Mouse (Mus musculus) small intestine, adult 2 months (tissue): ENCODE measurements around the gene Wfikkn1. TPM values are rescaled to one million over a fixed set of nuclear protein-coding genes. Genes with fewer than 3 reads are reported as not detected.

Source experiments
- H3K27ac ChIP-seq: fragments of 200-500 bp; 2 replicates; pipeline ENCODE4 v1.5.1; 2012; ENCODE audit warnings: low read depth, low read length, control low read depth, inconsistent platforms; ENCODE audit not compliant: insufficient read depth
- H3K27me3 ChIP-seq: fragments of 200-500 bp; 2 replicates; pipeline ENCODE4 v1.6.1; 2012; ENCODE audit warnings: mild to moderate bottlenecking, moderate library complexity, low read length, inconsistent platforms; ENCODE audit not compliant: control insufficient read depth, insufficient read depth
- H3K36me3 ChIP-seq: fragments of 200-500 bp; 2 replicates; pipeline ENCODE4 v1.6.1; 2012; ENCODE audit warnings: mild to moderate bottlenecking, low read length, control low read depth, inconsistent platforms; ENCODE audit not compliant: control insufficient read depth, insufficient read depth
- H3K4me1 ChIP-seq: fragments of 200-500 bp; 2 replicates; pipeline ENCODE4 v1.6.1; 2012; ENCODE audit warnings: low read length, inconsistent platforms, mixed read lengths; ENCODE audit not compliant: control insufficient read depth, insufficient read depth, insufficient read length
- H3K4me3 ChIP-seq: fragments of 200-500 bp; 2 replicates; pipeline ENCODE4 v1.5.1; 2012; ENCODE audit warnings: low read depth, mild to moderate bottlenecking, control low read depth, inconsistent platforms, low read length, moderate library complexity
- CTCF ChIP-seq: fragments of 200-500 bp; IDR thresholded peaks from 2 replicates; pipeline ENCODE4 v1.5.1; 2012; ENCODE audit warnings: low read depth, mild to moderate bottlenecking, control low read depth, inconsistent platforms, low read length, moderate library complexity, mixed read lengths; ENCODE audit not compliant: insufficient replicate concordance, insufficient read length; ENCODE audit errors: extremely low read depth
- POLR2A ChIP-seq: fragments of 200-500 bp; IDR thresholded peaks from 2 replicates; pipeline ENCODE4 v1.6.1; 2012; ENCODE audit warnings: low read depth, mild to moderate bottlenecking, control low read depth, inconsistent platforms, low read length, moderate library complexity
- WGBS: fragments of 180-500 bp; shearing (Covaris S2); methylation state at CpG from one replicate; pipeline ENCODE4 v1.1.7; 2018; 5-methylcytosine and 5-hydroxymethylcytosine counted together
- polyA plus RNA-seq: library from polyadenylated mRNA; depleted of rRNA; stranded (reverse); fragments of >200 nt; gene quantifications from 2 replicates; pipeline ENCODE4 v1.2.3, GENCODE M21; 2012

The Wfikkn1 gene
- polyA plus RNA-seq, 1 experiment, result 2.6 TPM

DNA sequence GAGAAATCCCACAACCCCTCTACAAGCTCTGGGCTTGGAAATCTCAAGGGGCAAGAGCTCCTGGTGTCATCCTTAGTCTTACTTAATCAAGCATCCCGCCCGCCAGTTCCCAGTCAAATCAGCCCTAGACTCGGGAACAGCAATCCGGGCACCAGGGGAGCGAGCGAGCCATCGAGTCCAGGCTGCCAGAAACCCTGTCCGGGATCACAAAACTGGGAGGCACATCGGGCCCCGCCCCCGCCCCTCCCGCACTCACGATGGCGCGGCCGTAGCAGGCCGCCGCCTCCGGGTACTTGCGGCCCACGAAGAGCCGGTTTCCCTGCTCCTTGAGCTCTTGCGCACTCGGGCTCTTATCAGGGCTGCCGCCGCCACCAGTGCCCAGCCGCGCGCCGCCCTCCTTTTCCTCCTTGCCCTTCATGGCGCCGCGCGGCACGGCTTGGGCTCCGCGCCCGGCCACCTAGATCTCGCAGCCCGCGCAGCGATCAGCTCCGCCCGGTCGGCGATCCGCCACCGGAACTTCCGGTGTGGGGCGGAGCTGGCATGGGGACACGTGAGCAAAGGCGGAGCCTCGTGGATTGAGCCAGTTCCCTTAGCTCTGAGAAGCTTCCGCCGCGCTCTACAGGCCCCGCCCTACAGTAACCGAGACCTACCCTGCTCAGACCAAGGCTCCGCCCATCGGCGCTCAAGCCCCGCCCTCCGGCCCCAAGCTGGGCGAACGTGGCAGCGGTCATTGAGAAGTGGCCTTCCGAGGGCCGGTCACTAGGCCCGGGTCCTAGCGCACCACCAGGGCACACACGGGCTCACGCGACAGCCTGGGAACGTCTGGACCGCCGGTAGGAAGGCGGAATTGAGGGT is 48.0 kb downstream of the Wfikkn1 start:
- Histone ChIP-seq H3K4me1 (peaks cover 54% of the 10 kb centered on the region), H3K36me3 (peaks cover 13% of the 10 kb centered on the region), H3K27me3 (no peaks in the 10 kb centered on the region), H3K27ac (peak overlapping the region; percentile 99), H3K4me3 (peak overlapping the region; percentile 83)
- under 1% methylated on average over 77 of the region's 77 CpGs for WGBS
- peak; percentile 63 for TF ChIP-seq POLR2A
- no peak for TF ChIP-seq CTCF

DNA sequence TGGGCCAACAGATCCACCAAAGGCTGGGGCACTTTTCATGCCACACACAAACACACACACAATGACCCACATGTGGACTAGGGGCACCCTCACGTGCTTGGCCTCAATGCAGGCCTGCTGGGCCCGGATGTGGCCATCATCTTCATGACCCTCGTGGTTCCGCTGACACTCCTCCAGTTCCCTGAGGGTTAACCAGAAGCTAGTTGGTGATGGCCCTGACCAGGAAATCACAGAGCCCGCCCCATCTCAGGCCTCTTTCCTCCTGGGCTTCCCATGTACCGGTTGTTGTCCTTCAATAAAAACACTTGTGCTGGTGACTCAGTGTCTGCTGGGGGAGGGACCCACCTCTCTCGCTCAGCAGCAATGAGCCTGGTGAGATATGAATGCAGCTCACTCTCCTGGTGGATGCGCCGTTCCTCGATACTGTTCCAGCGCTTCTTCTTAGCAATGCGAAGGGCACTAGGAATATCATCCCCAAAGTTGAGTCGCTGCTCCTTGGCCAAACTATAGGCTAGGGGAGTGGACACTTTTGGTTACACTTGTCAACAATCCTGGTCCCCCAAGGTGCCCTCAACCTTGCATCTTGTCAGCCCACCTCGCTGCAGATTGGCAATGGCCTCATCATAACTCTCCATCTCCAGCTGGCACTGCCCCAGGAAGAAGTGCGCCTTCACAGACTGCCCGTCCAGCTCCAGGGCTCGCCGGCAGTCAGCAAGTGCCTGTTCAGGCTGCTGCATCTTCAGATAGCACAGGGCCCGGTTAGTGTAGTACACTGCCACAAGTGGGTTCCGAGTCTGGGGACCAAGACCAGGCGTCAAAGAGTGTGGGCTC is 49.0 kb downstream of the Wfikkn1 start:
- peaks cover 50% of the 10 kb centered on the region for H3K4me1 ChIP-seq
- H3K36me3 ChIP-seq, result peaks cover 15% of the 10 kb centered on the region
- H3K27ac ChIP-seq, result peak overlapping the region; percentile 73
- TF ChIP-seq POLR2A (no peak), CTCF (no peak)
- peak overlapping the region; percentile 83 for H3K4me3 ChIP-seq
- WGBS, result 22% methylated on average over 21 of the region's 21 CpGs
- H3K27me3 ChIP-seq, result no peaks in the 10 kb centered on the region

DNA sequence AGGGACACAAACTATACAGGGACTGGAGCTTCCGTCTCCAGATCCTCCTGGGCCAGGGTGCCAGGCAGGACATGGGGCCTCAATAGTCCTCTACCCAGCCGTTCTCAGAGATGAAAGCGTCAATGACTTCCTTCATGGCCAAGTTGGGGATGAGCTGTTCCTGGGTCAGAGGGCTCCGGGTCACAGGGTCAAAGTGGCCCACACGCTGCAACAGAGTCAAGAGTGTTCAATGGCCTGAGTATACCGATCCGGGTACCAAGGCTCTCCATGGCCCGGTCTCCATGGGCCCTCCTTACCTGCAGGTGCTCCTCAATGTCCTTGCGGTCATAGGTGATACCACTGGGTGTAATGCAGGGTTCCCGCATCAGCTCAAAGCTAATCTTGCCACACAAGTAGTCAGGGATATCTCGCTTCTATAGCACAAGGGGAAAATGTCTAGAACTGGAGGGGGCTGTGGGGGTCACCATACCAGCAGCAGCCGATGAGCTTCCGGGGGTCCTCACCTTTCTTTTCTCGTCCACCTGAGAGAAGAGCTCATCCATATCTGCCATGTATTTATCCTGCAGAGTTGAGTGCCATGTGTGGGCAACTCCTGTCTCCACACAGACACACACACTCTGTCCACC is 49.7 kb downstream of the Wfikkn1 start:
- Histone ChIP-seq H3K4me1 (peaks cover 43% of the 10 kb centered on the region), H3K36me3 (peaks cover 21% of the 10 kb centered on the region), H3K27ac (no peak overlapping the region), H3K4me3 (no peak overlapping the region), H3K27me3 (no peaks in the 10 kb centered on the region)
- TF ChIP-seq CTCF, result no peak
- no peak for TF ChIP-seq POLR2A
- 81% methylated on average over 14 of the region's 14 CpGs for WGBS

DNA sequence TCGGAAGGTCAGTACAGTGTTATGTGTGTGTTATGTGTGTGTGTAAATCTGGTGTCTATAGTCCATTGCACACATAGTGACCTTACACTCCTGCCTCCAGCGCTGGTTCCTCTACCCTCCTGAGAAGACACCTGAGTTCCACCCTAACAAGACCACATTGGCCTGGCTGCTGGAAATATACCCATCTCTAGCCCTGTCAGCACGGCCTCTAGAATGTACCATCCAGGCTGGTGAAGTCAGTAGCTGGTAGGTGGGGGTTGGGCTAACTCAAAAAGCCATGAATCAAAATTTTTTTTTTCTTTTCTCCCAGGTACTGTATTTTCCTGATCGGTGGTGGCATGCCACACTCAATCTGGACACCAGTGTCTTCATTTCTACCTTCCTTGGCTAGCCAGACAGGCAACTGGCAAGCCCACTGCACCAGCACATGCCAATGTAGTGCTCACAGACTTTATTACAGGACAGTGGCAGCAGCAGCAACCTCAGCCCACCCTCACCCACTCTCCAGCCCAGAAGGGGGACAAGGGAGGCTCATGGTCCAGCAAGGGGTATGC is 50.4 kb downstream of the Wfikkn1 start:
- Histone ChIP-seq H3K4me3 (no peak overlapping the region), H3K27me3 (no peaks in the 10 kb centered on the region), H3K36me3 (peaks cover 24% of the 10 kb centered on the region), H3K27ac (no peak overlapping the region), H3K4me1 (peaks cover 37% of the 10 kb centered on the region)
- 70% methylated on average over 4 of the region's 4 CpGs for WGBS
- TF ChIP-seq CTCF, result no peak
- no peak for TF ChIP-seq POLR2A

DNA sequence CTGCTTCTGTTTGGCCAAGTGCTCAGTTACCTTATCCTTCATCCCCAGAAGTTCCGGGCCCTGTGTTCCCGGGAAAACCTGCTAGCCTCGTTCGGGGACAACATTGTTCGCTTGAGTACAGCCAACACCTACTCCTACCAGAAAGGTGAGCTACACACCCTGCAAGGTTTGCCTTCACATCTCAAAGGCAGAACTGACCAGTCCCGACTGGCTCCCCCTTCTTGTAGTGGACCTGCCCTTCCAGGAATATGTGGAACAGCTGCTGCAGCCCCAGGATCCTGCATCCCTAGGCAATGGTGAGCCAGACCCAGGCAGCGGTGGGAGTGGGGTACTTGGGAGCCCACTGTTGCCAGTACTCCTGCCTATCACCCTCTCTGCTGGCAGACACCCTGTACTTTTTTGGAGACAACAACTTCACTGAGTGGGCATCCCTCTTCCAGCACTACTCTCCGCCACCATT is 51.1 kb downstream of the Wfikkn1 start:
- TF ChIP-seq POLR2A, result no peak
- TF ChIP-seq CTCF, result no peak
- no peaks in the 10 kb centered on the region for H3K27me3 ChIP-seq
- peak overlapping the region; percentile 63 for H3K4me3 ChIP-seq
- 26% methylated on average over 8 of the region's 8 CpGs for whole genome bisulfite sequencing
- H3K36me3 ChIP-seq, result peaks cover 24% of the 10 kb centered on the region
- peaks cover 32% of the 10 kb centered on the region for H3K4me1 ChIP-seq
- H3K27ac ChIP-seq, result peak overlapping the region; percentile 60

DNA sequence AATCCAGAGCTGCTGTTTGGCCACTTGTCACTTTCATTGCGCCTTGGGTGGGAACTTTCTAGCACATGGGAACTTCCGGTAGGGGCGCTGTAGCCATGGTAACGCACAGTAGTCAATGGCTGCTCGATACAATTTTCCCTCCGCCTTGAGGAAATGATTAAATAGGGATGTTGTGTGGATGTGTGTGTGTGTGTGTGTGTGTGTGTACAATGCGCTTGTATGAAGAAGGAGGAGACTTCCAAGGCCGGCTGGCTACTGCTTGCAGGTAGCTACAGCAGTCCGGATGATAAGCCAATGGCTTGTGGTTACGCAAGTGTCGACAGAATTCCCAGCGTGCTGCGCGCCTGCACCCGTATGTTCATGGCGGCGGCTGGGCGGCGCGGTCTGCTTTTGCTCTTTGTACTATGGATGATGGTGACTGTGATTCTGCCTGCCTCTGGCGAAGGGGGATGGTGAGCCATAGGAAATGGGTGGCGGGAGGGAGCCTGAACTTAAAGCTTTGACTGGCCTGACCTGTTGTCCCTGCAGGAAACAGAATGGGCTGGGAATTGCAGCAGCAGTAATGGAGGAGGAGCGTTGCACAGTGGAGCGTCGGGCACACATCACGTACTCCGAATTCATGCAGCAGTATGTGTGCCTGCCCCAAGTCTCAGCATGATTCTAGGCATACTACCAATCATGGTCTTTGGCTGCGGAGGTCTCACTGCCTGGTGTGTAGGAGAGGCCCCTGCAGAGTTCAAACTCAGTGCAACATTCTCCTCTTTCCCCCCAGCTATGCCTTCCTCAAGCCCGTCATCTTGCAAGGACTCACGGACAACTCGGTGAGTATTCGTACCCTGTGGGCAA is 51.7 kb downstream of the Wfikkn1 start, which contains the start of gene Jmjd8:
Jmjd8 (plus strand) TSS at position 156 of the 846 bp plus-strand sequence.
- H3K4me1 ChIP-seq, result peaks cover 33% of the 10 kb centered on the region
- WGBS, result under 1% methylated on average over 32 of the region's 32 CpGs

More for the DNA sequence above, 51.7 kb downstream of the Wfikkn1 start, which contains the start of gene Jmjd8:
- H3K27ac ChIP-seq, result peak within 1 kb of the TSS; percentile 60
- peak within 1 kb of the TSS; percentile 63 for H3K4me3 ChIP-seq
- no peaks in the 10 kb centered on the region for H3K27me3 ChIP-seq
- peaks cover 24% of the 10 kb centered on the region for H3K36me3 ChIP-seq
- TF ChIP-seq CTCF, result peak; percentile 56; the same call in 1 of the 2 replicates
- TF ChIP-seq POLR2A, result no peak
